Mouse (Mus musculus) embryonic facial prominence, embryonic 13.5 days (tissue): ENCODE results near the gene Keap1. TPM values are rescaled to one million over a fixed set of nuclear protein-coding genes. Genes with fewer than 3 reads are reported as not detected.
A peak's percentile ranks its signal among the peaks of the same experiment; 100 is the strongest.
"Not testable (repeated sequence)": the region's sequence is repeated elsewhere in the genome, so short reads cannot be mapped to it uniquely, and the experiment has no call there.

Source experiments
- ATAC-seq: fragments of 200-750 bp; cut with Nextera tagmentation; 2 replicates; pipeline ENCODE4 v1.8.0; 2017; ENCODE audit warnings: low read depth; ENCODE audit not compliant: insufficient number of reproducible peaks, insufficient read depth, low FRiP score, low TSS enrichment
- H3K27ac ChIP-seq: fragments of 300-500 bp; sonication (generic); 2 replicates; pipeline ENCODE4 v1.5.1; 2015; ENCODE audit warnings: moderate library complexity, mild to moderate bottlenecking, inconsistent platforms
- H3K27me3 ChIP-seq: fragments of 300-500 bp; sonication (generic); 2 replicates; pipeline ENCODE4 v1.6.1; 2015; ENCODE audit warnings: mild to moderate bottlenecking, inconsistent platforms
- H3K36me3 ChIP-seq: fragments of 300-500 bp; sonication (generic); 2 replicates; pipeline ENCODE4 v1.6.1; 2015; ENCODE audit warnings: mild to moderate bottlenecking, inconsistent platforms
- H3K4me1 ChIP-seq: fragments of 300-500 bp; sonication (generic); 2 replicates; pipeline ENCODE4 v1.6.1; 2015; ENCODE audit warnings: inconsistent platforms
- H3K4me2 ChIP-seq: fragments of 300-500 bp; sonication (generic); 2 replicates; pipeline ENCODE4 v1.6.1; 2015; ENCODE audit warnings: moderate library complexity, mild to moderate bottlenecking, inconsistent platforms
- H3K4me3 ChIP-seq: fragments of 300-500 bp; sonication (generic); 2 replicates; pipeline ENCODE4 v1.5.1; 2015; ENCODE audit warnings: mild to moderate bottlenecking, inconsistent platforms
- H3K9ac ChIP-seq: fragments of 300-500 bp; sonication (generic); 2 replicates; pipeline ENCODE4 v1.6.1; 2015; ENCODE audit warnings: mild to moderate bottlenecking, inconsistent platforms
- H3K9me3 ChIP-seq: fragments of 300-500 bp; sonication (generic); 2 replicates; pipeline ENCODE4 v1.6.1; 2016; ENCODE audit warnings: inconsistent platforms
- WGBS: fragments of 180-500 bp; shearing (Covaris S2); methylation state at CpG from one replicate; pipeline ENCODE4 v1.1.7; 2015; ENCODE audit warnings: mixed read lengths; 5-methylcytosine and 5-hydroxymethylcytosine counted together
- polyA plus RNA-seq: library from polyadenylated mRNA; unstranded; fragments of >200 nt; fragmentation: Nextera tagmentation; extraction: Ambion mirVana; gene quantifications from 2 replicates; pipeline ENCODE4 v1.2.1, GENCODE M21; 2015

Gene Keap1
- polyA plus RNA-seq, 1 experiment from 2014 or later: 70.7 TPM

GRCm38 (mm10) chr9:21274336-21274735 lies 35.2 kb upstream of the Keap1 start:
- no peaks in the 10 kb centered on the region for H3K4me1 ChIP-seq
- no peaks in the 10 kb centered on the region for H3K27me3 ChIP-seq
- H3K4me2 ChIP-seq: no peak overlapping the region
- no peak overlapping the region for H3K27ac ChIP-seq
- no peaks in the 10 kb centered on the region for H3K9me3 ChIP-seq
- 90% methylated on average over 3 of the region's 3 CpGs for WGBS
- peaks cover 98% of the 10 kb centered on the region for H3K36me3 ChIP-seq
- H3K4me3 ChIP-seq: no peak overlapping the region
- ATAC-seq: no peak
- H3K9ac ChIP-seq: no peak overlapping the region

GRCm38 (mm10) chr9:21273520-21274228 lies 34.5 kb upstream of the Keap1 start:
- Histone ChIP-seq H3K4me2 (no peak overlapping the region), H3K4me3 (no peak overlapping the region), H3K27me3 (no peaks in the 10 kb centered on the region), H3K27ac (no peak overlapping the region), H3K9ac (no peak overlapping the region), H3K4me1 (no peaks in the 10 kb centered on the region), H3K36me3 (peaks cover 98% of the 10 kb centered on the region), H3K9me3 (no peaks in the 10 kb centered on the region)
- WGBS: 84% methylated on average over 7 of the region's 7 CpGs
- ATAC-seq: no peak

GRCm38 (mm10) chr9:21273094-21273493 lies 33.9 kb upstream of the Keap1 start:
- H3K4me1 ChIP-seq: no peaks in the 10 kb centered on the region
- no peaks in the 10 kb centered on the region for H3K9me3 ChIP-seq
- peaks cover 98% of the 10 kb centered on the region for H3K36me3 ChIP-seq
- H3K4me2 ChIP-seq: no peak overlapping the region
- ATAC-seq: no peak
- H3K27ac ChIP-seq: no peak overlapping the region
- H3K4me3 ChIP-seq: no peak overlapping the region
- H3K9ac ChIP-seq: no peak overlapping the region
- 89% methylated on average over 8 of the region's 8 CpGs for WGBS
- no peaks in the 10 kb centered on the region for H3K27me3 ChIP-seq

- Histone ChIP-seq H3K36me3 (peaks cover 95% of the 10 kb centered on the region), H3K9me3 (no peaks in the 10 kb centered on the region), H3K4me2 (no peak overlapping the region), H3K9ac (no peak overlapping the region), H3K27me3 (no peaks in the 10 kb centered on the region), H3K4me3 (no peak overlapping the region), H3K4me1 (no peaks in the 10 kb centered on the region), H3K27ac (no peak overlapping the region)
- ATAC-seq: no peak
- WGBS: 92% methylated on average over 9 of the region's 9 CpGs
Observed at GRCm38 (mm10) chr9:21272391-21272790, 33.2 kb upstream of the Keap1 start.

DNA sequence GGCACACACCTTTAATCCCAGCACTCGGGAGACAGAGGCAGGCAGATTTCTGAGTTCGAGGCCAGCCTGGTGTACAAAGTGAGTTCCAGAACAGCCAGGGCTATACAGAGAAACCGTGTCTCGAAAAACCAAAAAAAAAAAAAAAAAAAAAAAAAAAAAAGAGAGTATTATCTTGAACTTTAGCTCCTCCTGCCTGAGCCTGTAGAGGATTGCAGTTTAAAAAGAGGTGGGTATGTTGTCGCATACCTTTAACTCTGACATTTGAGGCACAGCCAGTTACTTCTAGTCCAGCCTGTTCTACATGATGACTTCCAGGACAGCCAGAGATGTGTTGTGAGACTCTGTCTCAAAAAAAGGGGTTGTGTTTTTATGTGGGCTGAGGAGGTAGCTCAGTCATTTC lies 30.4 kb upstream of the Keap1 start:
- H3K4me1 ChIP-seq: peaks cover 18% of the 10 kb centered on the region
- peaks cover 75% of the 10 kb centered on the region for H3K36me3 ChIP-seq
- not testable (repeated sequence) for H3K27me3 ChIP-seq, H3K9ac ChIP-seq, ATAC-seq, H3K9me3 ChIP-seq, H3K27ac ChIP-seq, H3K4me2 ChIP-seq, H3K4me3 ChIP-seq
- 78% methylated on average over 5 of the region's 5 CpGs for WGBS

DNA sequence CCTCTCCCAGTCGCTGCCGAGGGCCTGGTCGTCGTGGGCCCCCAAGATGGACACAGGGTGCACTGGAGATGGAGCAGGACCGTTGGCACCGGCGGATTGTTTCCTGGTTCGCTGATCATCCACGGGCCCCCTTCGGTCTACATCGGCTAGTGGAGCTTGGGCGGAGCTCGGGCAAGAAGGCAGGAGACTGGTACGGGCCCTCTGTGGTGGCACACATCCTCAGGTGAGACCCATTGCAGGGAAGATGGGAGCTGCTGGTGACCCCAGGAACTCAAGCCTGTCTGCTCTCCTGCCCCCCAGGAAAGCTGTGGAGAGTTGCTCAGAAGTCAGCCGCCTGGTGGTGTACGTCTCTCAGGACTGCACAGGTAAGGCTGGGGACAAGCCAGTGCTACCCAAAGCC lies 29.1 kb upstream of the Keap1 start:
- Histone ChIP-seq H3K36me3 (peaks cover 62% of the 10 kb centered on the region), H3K4me2 (no peak overlapping the region), H3K27me3 (no peaks in the 10 kb centered on the region), H3K27ac (no peak overlapping the region), H3K9ac (no peak overlapping the region), H3K4me3 (no peak overlapping the region), H3K9me3 (no peaks in the 10 kb centered on the region), H3K4me1 (peaks cover 22% of the 10 kb centered on the region)
- 95% methylated on average over 16 of the region's 16 CpGs for WGBS
- no peak for ATAC-seq

DNA sequence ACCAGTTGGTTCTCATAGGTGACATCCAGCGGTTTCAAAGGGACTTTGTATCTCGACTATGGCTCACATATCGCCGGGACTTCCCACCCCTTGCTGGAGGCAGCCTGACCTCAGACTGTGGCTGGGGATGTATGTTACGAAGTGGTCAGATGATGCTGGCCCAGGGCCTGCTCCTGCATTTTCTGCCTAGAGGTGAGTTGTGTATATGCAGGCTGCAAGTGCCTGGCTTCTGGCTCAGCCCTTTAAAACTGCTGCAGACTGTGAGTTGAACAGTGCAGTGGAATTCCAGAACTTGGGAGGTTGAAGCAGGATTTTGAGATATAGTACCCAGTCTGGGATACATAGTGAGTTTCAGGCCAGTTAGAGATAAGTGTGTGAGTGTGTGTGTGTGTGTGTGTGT lies 27.7 kb upstream of the Keap1 start:
- no peak for ATAC-seq
- Histone ChIP-seq H3K4me1 (peaks cover 22% of the 10 kb centered on the region), H3K4me2 (peak overlapping the region; percentile 82; the same call in 1 of the 2 replicates), H3K9me3 (no peaks in the 10 kb centered on the region), H3K4me3 (no peak overlapping the region), H3K27me3 (no peaks in the 10 kb centered on the region), H3K9ac (0 out of 2 replicates have a peak overlapping the region, but pooled peaks have one; percentile 1), H3K27ac (no peak overlapping the region), H3K36me3 (peaks cover 48% of the 10 kb centered on the region)
- WGBS: 88% methylated on average over 5 of the region's 5 CpGs

DNA sequence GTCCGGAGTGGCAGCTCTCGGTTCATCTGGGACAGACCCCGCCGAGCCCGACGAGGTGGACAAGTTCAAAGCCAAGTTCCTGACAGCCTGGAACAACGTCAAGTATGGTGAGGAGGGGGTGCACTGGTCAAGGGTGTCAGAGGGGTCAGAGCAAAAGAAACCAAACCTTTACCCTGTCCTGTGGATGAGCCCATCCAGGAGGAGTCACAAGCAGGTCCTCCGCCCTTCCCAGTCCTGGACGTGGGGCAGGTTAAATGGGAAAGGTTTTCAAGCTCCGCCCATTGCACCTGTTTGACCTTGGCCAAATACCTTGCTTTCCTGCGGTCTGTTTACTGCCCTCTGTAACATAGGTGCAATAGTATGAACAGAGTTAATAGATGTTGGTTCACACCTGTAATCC lies 26.4 kb upstream of the Keap1 start:
- Histone ChIP-seq H3K4me1 (peaks cover 22% of the 10 kb centered on the region), H3K9me3 (no peaks in the 10 kb centered on the region), H3K27me3 (no peaks in the 10 kb centered on the region), H3K4me2 (peak overlapping the region; percentile 82), H3K4me3 (peak overlapping the region; percentile 86), H3K36me3 (peaks cover 36% of the 10 kb centered on the region), H3K9ac (peak overlapping the region; percentile 86), H3K27ac (peak overlapping the region; percentile 81; the same call in 1 of the 2 replicates)
- peak; percentile 2; the same call in 1 of the 2 replicates for ATAC-seq
- WGBS: 4% methylated on average over 11 of the region's 11 CpGs

GRCm38 (mm10) chr9:21265000-21265561 lies 25.9 kb upstream of the Keap1 start, which contains the start of gene Atg4d:
Gene Atg4d (plus strand): TSS chr9:21265293.
- H3K36me3 ChIP-seq: peaks cover 30% of the 10 kb centered on the region
- no peaks in the 10 kb centered on the region for H3K27me3 ChIP-seq
- H3K9ac ChIP-seq: peak within 1 kb of the TSS; percentile 86
- H3K9me3 ChIP-seq: no peaks in the 10 kb centered on the region
- H3K4me2 ChIP-seq: peak within 1 kb of the TSS; percentile 82
- H3K4me3 ChIP-seq: peak within 1 kb of the TSS; percentile 86
- H3K27ac ChIP-seq: peak within 1 kb of the TSS; percentile 81
- peaks cover 22% of the 10 kb centered on the region for H3K4me1 ChIP-seq
- WGBS: under 1% methylated on average over 49 of the region's 49 CpGs
- peak; percentile 94 for ATAC-seq

- H3K4me1 ChIP-seq: peaks cover 22% of the 10 kb centered on the region
- H3K27me3 ChIP-seq: no peaks in the 10 kb centered on the region
- ATAC-seq: peak; percentile 40; the same call in 1 of the 2 replicates
- peak overlapping the region; percentile 82 for H3K4me2 ChIP-seq
- peak overlapping the region; percentile 86 for H3K9ac ChIP-seq
- no peaks in the 10 kb centered on the region for H3K9me3 ChIP-seq
- H3K36me3 ChIP-seq: peaks cover 25% of the 10 kb centered on the region
- peak overlapping the region; percentile 81 for H3K27ac ChIP-seq
- peak overlapping the region; percentile 86 for H3K4me3 ChIP-seq
- WGBS: 13% methylated on average over 17 of the region's 17 CpGs
Observed at GRCm38 (mm10) chr9:21264272-21264999, 25.3 kb upstream of the Keap1 start.

DNA sequence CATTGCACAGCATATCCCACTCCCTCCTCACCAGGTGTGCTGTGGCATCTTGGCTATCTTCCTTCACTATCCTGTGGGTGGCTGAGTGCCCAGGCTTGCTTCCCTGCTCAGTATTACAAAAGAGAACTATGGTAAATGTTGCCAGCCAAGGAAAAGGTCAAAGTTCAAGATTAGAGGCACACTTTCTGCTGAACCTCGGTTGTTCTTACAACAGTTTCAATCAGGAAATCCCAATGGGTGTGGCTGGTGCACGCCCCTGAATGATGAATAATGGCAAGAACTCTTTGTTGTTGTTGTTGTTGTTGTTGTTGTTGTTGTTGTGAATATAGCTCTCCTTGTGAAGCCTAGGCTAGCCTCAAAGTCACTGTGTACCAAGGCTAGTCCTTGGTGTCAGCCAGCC lies 22.7 kb upstream of the Keap1 start:
- Histone ChIP-seq H3K9me3 (no peaks in the 10 kb centered on the region), H3K9ac (no peak overlapping the region), H3K4me2 (no peak overlapping the region), H3K27ac (no peak overlapping the region), H3K4me1 (peaks cover 20% of the 10 kb centered on the region), H3K4me3 (no peak overlapping the region), H3K27me3 (no peaks in the 10 kb centered on the region), H3K36me3 (peaks cover 2% of the 10 kb centered on the region)
- WGBS: 52% methylated on average over 2 of the region's 2 CpGs
- no peak for ATAC-seq
